Mouse (Mus musculus) midbrain, embryonic 13.5 days (tissue): ENCODE data around the gene Babam2. TPM values are rescaled to one million over a fixed set of nuclear protein-coding genes. Genes with fewer than 3 reads are reported as not detected.

ENCODE experiments used
- ATAC-seq: fragments of 200-750 bp; cut with Nextera tagmentation; 2 replicates; pipeline ENCODE4 v1.8.0; 2017; ENCODE audit warnings: mild to moderate bottlenecking, moderate TSS enrichment, moderate library complexity
- H3K27ac ChIP-seq: fragments of 300-500 bp; sonication (generic); 2 replicates; pipeline ENCODE4 v1.5.1; 2015; ENCODE audit warnings: inconsistent platforms, mild to moderate bottlenecking, moderate library complexity
- H3K27me3 ChIP-seq: fragments of 300-500 bp; sonication (generic); 2 replicates; pipeline ENCODE4 v1.6.1; 2015; ENCODE audit warnings: mild to moderate bottlenecking, inconsistent platforms
- H3K36me3 ChIP-seq: fragments of 300-500 bp; sonication (generic); 2 replicates; pipeline ENCODE4 v1.6.1; 2015; ENCODE audit warnings: mild to moderate bottlenecking, inconsistent platforms
- H3K4me1 ChIP-seq: fragments of 300-500 bp; sonication (generic); replicated peaks from 2 replicates; pipeline ENCODE4 v1.6.1; 2015; ENCODE audit warnings: inconsistent platforms
- H3K4me2 ChIP-seq: fragments of 300-500 bp; sonication (generic); replicated peaks from 2 replicates; pipeline ENCODE4 v1.6.1; 2015; ENCODE audit warnings: moderate library complexity, mild to moderate bottlenecking, inconsistent platforms
- H3K4me3 ChIP-seq: fragments of 300-500 bp; sonication (generic); replicated peaks from 2 replicates; pipeline ENCODE4 v1.5.1; 2015; ENCODE audit warnings: mild to moderate bottlenecking, inconsistent platforms
- H3K9ac ChIP-seq: fragments of 300-500 bp; sonication (generic); replicated peaks from 2 replicates; pipeline ENCODE4 v1.6.1; 2015; ENCODE audit warnings: mild to moderate bottlenecking, inconsistent platforms
- H3K9me3 ChIP-seq: fragments of 300-500 bp; sonication (generic); 2 replicates; pipeline ENCODE4 v1.6.1; 2016; ENCODE audit warnings: mild to moderate bottlenecking, inconsistent platforms
- WGBS: fragments of 180-500 bp; shearing (Covaris S2); methylation state at CpG from one replicate; pipeline ENCODE4 v1.1.7; 2015; 5-methylcytosine and 5-hydroxymethylcytosine counted together
- polyA plus RNA-seq: library from polyadenylated mRNA; unstranded; fragments of >200 nt; fragmentation: Nextera tagmentation; extraction: Ambion mirVana; gene quantifications from 2 replicates; pipeline ENCODE4 v1.2.1, GENCODE M21; 2015

The Babam2 gene
- polyA plus RNA-seq, 1 experiment from 2014 or later: 63.4 TPM

DNA sequence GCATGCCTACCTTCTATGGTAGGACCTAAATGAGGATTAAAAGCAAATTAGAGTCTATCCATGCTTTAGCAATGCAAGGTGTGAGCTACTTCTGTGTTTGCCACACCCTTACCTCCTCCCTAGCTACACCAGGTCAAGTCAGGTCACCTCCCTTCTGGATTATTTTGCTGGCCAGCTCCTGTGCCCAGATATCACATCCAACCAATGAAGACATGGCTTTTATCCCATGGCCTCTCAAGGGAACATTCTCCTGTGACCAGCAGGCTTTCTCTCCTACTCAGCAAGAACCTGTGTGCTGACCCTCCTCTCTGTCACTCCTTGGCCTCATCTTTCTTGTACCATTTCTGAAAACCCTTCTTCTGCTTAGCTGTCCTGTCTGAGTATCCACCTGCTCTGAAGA lies 336.1 kb downstream of the Babam2 start:
- Histone ChIP-seq H3K36me3 (no peaks in the 10 kb centered on the region), H3K4me1 (no peaks in the 10 kb centered on the region), H3K9me3 (no peaks in the 10 kb centered on the region), H3K4me2 (no peak overlapping the region), H3K27ac (no peak overlapping the region), H3K4me3 (no peak overlapping the region), H3K27me3 (no peaks in the 10 kb centered on the region), H3K9ac (no peak overlapping the region)
- no peak for ATAC-seq

- Histone ChIP-seq H3K27me3 (no peaks in the 10 kb centered on the region), H3K27ac (no peak overlapping the region), H3K36me3 (no peaks in the 10 kb centered on the region), H3K9ac (no peak overlapping the region), H3K4me2 (no peak overlapping the region), H3K4me3 (no peak overlapping the region), H3K4me1 (no peaks in the 10 kb centered on the region), H3K9me3 (no peaks in the 10 kb centered on the region)
- ATAC-seq: no peak
- WGBS: 86% methylated on average over 8 of the region's 8 CpGs
Observed at GRCm38 (mm10) chr5:32034475-32035054, 337.1 kb downstream of the Babam2 start.

- H3K27me3 ChIP-seq: no peaks in the 10 kb centered on the region
- no peaks in the 10 kb centered on the region for H3K4me1 ChIP-seq
- 84% methylated on average over 7 of the region's 7 CpGs for WGBS
- H3K36me3 ChIP-seq: no peaks in the 10 kb centered on the region
- H3K9ac ChIP-seq: no peak overlapping the region
- H3K4me2 ChIP-seq: no peak overlapping the region
- H3K27ac ChIP-seq: no peak overlapping the region
- no peak overlapping the region for H3K4me3 ChIP-seq
- no peak for ATAC-seq
- H3K9me3 ChIP-seq: no peaks in the 10 kb centered on the region
Observed at GRCm38 (mm10) chr5:32035721-32036320, 338.3 kb downstream of the Babam2 start.

- no peak overlapping the region for H3K27ac ChIP-seq
- no peaks in the 10 kb centered on the region for H3K27me3 ChIP-seq
- H3K4me1 ChIP-seq: 0 out of 2 replicates have a peak, but pooled peaks cover 4% of the 10 kb centered on the region
- no peaks in the 10 kb centered on the region for H3K36me3 ChIP-seq
- no peaks in the 10 kb centered on the region for H3K9me3 ChIP-seq
- H3K4me2 ChIP-seq: no peak overlapping the region
- H3K4me3 ChIP-seq: no peak overlapping the region
- no peak for ATAC-seq
- 79% methylated on average over 2 of the region's 2 CpGs for WGBS
- H3K9ac ChIP-seq: no peak overlapping the region
Observed at GRCm38 (mm10) chr5:32036896-32037295, 339.4 kb downstream of the Babam2 start.

DNA sequence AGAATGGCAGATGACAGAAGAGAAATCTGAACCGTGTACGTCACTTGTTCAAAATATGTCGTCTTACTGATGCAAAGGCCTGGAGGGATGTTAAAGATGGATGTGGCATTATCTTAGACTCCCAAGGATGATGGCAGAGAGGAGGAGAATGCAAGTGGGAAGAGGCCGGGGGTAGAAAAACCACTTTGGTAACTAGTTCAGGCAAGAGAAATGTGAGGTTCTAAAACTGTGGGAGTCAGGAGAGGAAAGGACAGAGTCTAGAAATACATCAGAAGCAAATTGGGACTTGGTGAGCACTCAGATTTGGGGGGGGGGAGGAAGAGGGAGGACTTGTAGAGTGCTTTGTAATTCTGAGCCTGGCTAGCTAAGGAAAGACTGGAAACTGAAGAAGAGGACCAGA lies 340.1 kb downstream of the Babam2 start:
- no peak for ATAC-seq
- WGBS: 87% methylated on average over 4 of the region's 4 CpGs

GRCm38 (mm10) chr5:32038994-32039393 lies 341.5 kb downstream of the Babam2 start:
- ATAC-seq: no peak
- Histone ChIP-seq H3K4me1 (0 out of 2 replicates have a peak, but pooled peaks cover 4% of the 10 kb centered on the region), H3K4me2 (no peak overlapping the region), H3K9me3 (no peaks in the 10 kb centered on the region), H3K4me3 (no peak overlapping the region), H3K27ac (no peak overlapping the region), H3K27me3 (no peaks in the 10 kb centered on the region), H3K9ac (no peak overlapping the region), H3K36me3 (no peaks in the 10 kb centered on the region)

More for the DNA sequence above, 340.1 kb downstream of the Babam2 start:
- H3K9ac ChIP-seq: no peak overlapping the region
- 0 out of 2 replicates have a peak, but pooled peaks cover 4% of the 10 kb centered on the region for H3K4me1 ChIP-seq
- no peak overlapping the region for H3K4me2 ChIP-seq
- H3K36me3 ChIP-seq: no peaks in the 10 kb centered on the region
- no peak overlapping the region for H3K4me3 ChIP-seq
- no peaks in the 10 kb centered on the region for H3K9me3 ChIP-seq
- H3K27ac ChIP-seq: no peak overlapping the region
- H3K27me3 ChIP-seq: no peaks in the 10 kb centered on the region

DNA sequence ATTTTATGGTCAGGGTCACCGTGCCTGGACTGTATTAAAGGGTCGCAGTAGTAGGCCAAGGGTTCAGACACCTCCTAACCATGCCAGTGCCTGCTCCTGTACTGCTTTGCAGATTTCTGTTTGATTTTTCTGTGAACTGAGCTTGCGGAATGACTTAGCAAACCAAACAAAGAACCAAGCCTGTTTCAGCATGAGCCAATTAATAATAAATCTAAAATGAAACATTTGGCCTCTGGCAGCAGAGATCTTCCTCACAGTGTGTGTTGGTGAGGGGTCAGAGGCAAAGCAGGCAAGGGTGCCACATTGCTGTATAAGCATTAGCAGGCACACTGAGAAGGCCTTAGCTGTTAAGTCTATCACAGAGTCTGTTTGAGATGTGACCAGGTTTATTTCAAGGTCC lies 342.0 kb downstream of the Babam2 start:
- H3K27me3 ChIP-seq: no peaks in the 10 kb centered on the region
- no peaks in the 10 kb centered on the region for H3K9me3 ChIP-seq
- ATAC-seq: no peak
- H3K27ac ChIP-seq: no peak overlapping the region
- no peak overlapping the region for H3K9ac ChIP-seq
- 94% methylated on average over 3 of the region's 3 CpGs for WGBS
- H3K36me3 ChIP-seq: no peaks in the 10 kb centered on the region
- no peak overlapping the region for H3K4me3 ChIP-seq
- no peak overlapping the region for H3K4me2 ChIP-seq
- 0 out of 2 replicates have a peak, but pooled peaks cover 4% of the 10 kb centered on the region for H3K4me1 ChIP-seq

DNA sequence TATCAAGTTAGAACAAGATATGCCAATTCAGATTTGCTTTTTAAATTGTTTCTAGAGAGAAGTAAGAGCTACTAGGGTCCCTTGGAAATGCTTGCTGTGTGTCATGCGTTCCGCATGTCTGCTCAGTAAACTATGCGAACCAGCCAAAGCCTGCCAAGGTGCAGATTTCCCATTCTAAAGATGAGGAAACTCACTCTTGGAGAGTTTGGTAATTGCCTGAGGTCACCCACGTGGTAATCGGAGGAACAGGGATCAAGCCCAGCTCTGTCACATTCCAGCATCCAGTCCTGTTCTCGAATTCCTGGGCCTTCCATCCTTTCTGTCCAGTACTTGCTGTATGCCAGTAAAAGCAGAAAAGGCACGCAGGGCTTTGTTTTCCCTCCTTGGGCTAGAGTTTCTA lies 345.7 kb downstream of the Babam2 start:
- Histone ChIP-seq H3K27me3 (no peaks in the 10 kb centered on the region), H3K4me1 (0 out of 2 replicates have a peak, but pooled peaks cover 4% of the 10 kb centered on the region), H3K9ac (no peak overlapping the region), H3K36me3 (no peaks in the 10 kb centered on the region), H3K4me2 (no peak overlapping the region), H3K9me3 (no peaks in the 10 kb centered on the region), H3K27ac (no peak overlapping the region), H3K4me3 (no peak overlapping the region)
- 89% methylated on average over 7 of the region's 7 CpGs for WGBS
- no peak for ATAC-seq

GRCm38 (mm10) chr5:32043996-32044395 lies 346.5 kb downstream of the Babam2 start:
- H3K9me3 ChIP-seq: no peaks in the 10 kb centered on the region
- no peak overlapping the region for H3K4me2 ChIP-seq
- H3K9ac ChIP-seq: no peak overlapping the region
- no peak overlapping the region for H3K4me3 ChIP-seq
- H3K27me3 ChIP-seq: no peaks in the 10 kb centered on the region
- 0 out of 2 replicates have a peak, but pooled peaks cover 4% of the 10 kb centered on the region for H3K4me1 ChIP-seq
- no peak overlapping the region for H3K27ac ChIP-seq
- no peaks in the 10 kb centered on the region for H3K36me3 ChIP-seq
- ATAC-seq: no peak

GRCm38 (mm10) chr5:32051899-32052298 lies 354.4 kb downstream of the Babam2 start:
- H3K4me2 ChIP-seq: no peak overlapping the region
- H3K4me1 ChIP-seq: no peaks in the 10 kb centered on the region
- H3K27me3 ChIP-seq: no peaks in the 10 kb centered on the region
- no peak overlapping the region for H3K4me3 ChIP-seq
- H3K9ac ChIP-seq: no peak overlapping the region
- H3K27ac ChIP-seq: no peak overlapping the region
- no peaks in the 10 kb centered on the region for H3K36me3 ChIP-seq
- no peaks in the 10 kb centered on the region for H3K9me3 ChIP-seq
- 76% methylated on average over 1 of the region's 1 CpGs for WGBS
- ATAC-seq: no peak

- 93% methylated on average over 1 of the region's 1 CpGs for WGBS
- Histone ChIP-seq H3K27ac (no peak overlapping the region), H3K27me3 (no peaks in the 10 kb centered on the region), H3K4me2 (no peak overlapping the region), H3K36me3 (no peaks in the 10 kb centered on the region), H3K4me1 (no peaks in the 10 kb centered on the region), H3K9me3 (no peaks in the 10 kb centered on the region), H3K4me3 (no peak overlapping the region), H3K9ac (no peak overlapping the region)
- ATAC-seq: no peak
Observed at GRCm38 (mm10) chr5:32052467-32052866, 355.0 kb downstream of the Babam2 start.

DNA sequence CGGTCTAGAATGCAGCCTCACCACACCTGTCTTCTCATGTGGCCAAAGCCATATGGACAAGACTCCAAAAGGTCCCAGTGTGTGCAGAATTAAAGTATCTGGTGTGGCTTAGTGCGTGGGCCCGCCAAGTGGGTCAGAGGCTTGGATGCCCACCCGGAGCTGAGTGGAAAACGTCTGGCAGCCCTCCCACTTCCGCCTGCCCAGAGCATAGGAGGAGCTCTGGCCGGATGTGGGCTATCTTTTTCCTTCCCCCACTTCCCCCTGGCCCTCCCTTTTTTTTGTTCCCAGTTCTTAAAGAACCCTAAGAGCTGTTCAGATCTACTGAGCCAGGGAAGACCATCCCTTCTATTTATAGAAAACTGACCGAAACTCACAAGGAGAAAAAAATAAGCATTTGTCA lies 356.0 kb downstream of the Babam2 start:
- no peak for ATAC-seq
- Histone ChIP-seq H3K9me3 (no peaks in the 10 kb centered on the region), H3K4me1 (no peaks in the 10 kb centered on the region), H3K27ac (no peak overlapping the region), H3K36me3 (no peaks in the 10 kb centered on the region), H3K4me2 (no peak overlapping the region), H3K4me3 (no peak overlapping the region), H3K27me3 (no peaks in the 10 kb centered on the region), H3K9ac (no peak overlapping the region)
- WGBS: 88% methylated on average over 8 of the region's 8 CpGs

DNA sequence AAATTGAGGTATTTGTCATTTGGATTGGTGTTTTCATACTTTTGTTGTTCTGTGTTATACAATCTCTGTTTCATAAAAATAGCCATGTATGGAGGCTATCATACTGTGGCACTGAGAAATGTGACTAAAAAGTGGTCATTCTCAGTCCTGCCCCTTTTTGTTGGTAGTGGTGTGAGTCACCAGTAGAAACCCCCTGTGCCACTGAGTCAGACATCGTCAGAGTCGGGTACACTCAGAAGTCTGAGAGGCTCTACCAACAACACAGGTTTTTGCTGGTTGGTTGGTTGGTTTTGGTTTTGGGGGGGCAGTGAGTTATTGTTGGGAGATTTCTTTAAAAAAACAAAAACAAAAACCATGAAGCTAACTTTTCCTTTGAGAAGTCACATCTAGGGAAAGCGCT lies 358.2 kb downstream of the Babam2 start:
- WGBS: 83% methylated on average over 3 of the region's 3 CpGs
- Histone ChIP-seq H3K4me2 (no peak overlapping the region), H3K9me3 (no peaks in the 10 kb centered on the region), H3K36me3 (no peaks in the 10 kb centered on the region), H3K27ac (no peak overlapping the region), H3K4me1 (no peaks in the 10 kb centered on the region), H3K27me3 (no peaks in the 10 kb centered on the region), H3K4me3 (no peak overlapping the region), H3K9ac (no peak overlapping the region)
- ATAC-seq: no peak
